Mouse (Mus musculus): ENCODE measurements around the gene Dpf1. TPM values are rescaled to one million over a fixed set of nuclear protein-coding genes. Genes with fewer than 3 reads are reported as not detected.

Dpf1 gene
- polyA plus RNA-seq, 1 experiment from 2014 or later: 105 TPM

GRCm38 (mm10) chr7:29337766-29338165 is 34.0 kb downstream of the Dpf1 start:
- WGBS: 96% methylated on average over 2 of the region's 2 CpGs
- no peaks in the 10 kb centered on the region for H3K27me3 ChIP-seq (replicated peaks)
- no peaks in the 10 kb centered on the region; the same call in 1 of the 2 replicates for H3K4me1 ChIP-seq
- H3K27ac ChIP-seq: no peak overlapping the region
- no peak overlapping the region for H3K4me3 ChIP-seq
- H3K36me3 ChIP-seq: peaks cover 6% of the 10 kb centered on the region
- ATAC-seq (ENCODE audit: low FRiP score, low read depth): no peak
- no peak overlapping the region for H3K9ac ChIP-seq
- no peak overlapping the region for H3K4me2 ChIP-seq (replicated peaks)
- no peaks in the 10 kb centered on the region for H3K9me3 ChIP-seq

GRCm38 (mm10) chr7:29338351-29338919 is 34.7 kb downstream of the Dpf1 start:
- no peak overlapping the region for H3K27ac ChIP-seq
- no peaks in the 10 kb centered on the region; the same call in 1 of the 2 replicates for H3K4me1 ChIP-seq
- no peak overlapping the region for H3K4me3 ChIP-seq
- H3K9me3 ChIP-seq: no peaks in the 10 kb centered on the region
- H3K4me2 ChIP-seq (replicated peaks): no peak overlapping the region
- peaks cover 6% of the 10 kb centered on the region for H3K36me3 ChIP-seq
- no peak for ATAC-seq (ENCODE audit: low FRiP score, low read depth)
- WGBS: 86% methylated on average over 9 of the region's 9 CpGs
- H3K27me3 ChIP-seq (replicated peaks): no peaks in the 10 kb centered on the region
- no peak overlapping the region for H3K9ac ChIP-seq

- Histone ChIP-seq H3K4me2 (replicated peaks) (no peak overlapping the region), H3K4me3 (no peak overlapping the region), H3K27ac (no peak overlapping the region), H3K36me3 (peaks cover 6% of the 10 kb centered on the region), H3K27me3 (replicated peaks) (no peaks in the 10 kb centered on the region), H3K9ac (no peak overlapping the region), H3K4me1 (no peaks in the 10 kb centered on the region; the same call in 1 of the 2 replicates), H3K9me3 (no peaks in the 10 kb centered on the region)
- ATAC-seq (ENCODE audit: low FRiP score, low read depth): no peak
- 81% methylated on average over 14 of the region's 14 CpGs for WGBS
Measured at GRCm38 (mm10) chr7:29338984-29339679, 35.4 kb downstream of the Dpf1 start.

GRCm38 (mm10) chr7:29340247-29340646 is 36.5 kb downstream of the Dpf1 start:
- H3K4me3 ChIP-seq: no peak overlapping the region
- no peak overlapping the region for H3K4me2 ChIP-seq (replicated peaks)
- H3K9me3 ChIP-seq: no peaks in the 10 kb centered on the region
- H3K9ac ChIP-seq: no peak overlapping the region
- no peak for ATAC-seq (ENCODE audit: low FRiP score, low read depth)
- no peaks in the 10 kb centered on the region; the same call in 1 of the 2 replicates for H3K4me1 ChIP-seq
- peaks cover 6% of the 10 kb centered on the region for H3K36me3 ChIP-seq
- 91% methylated on average over 9 of the region's 9 CpGs for WGBS
- no peak overlapping the region for H3K27ac ChIP-seq
- H3K27me3 ChIP-seq (replicated peaks): no peaks in the 10 kb centered on the region

GRCm38 (mm10) chr7:29340838-29341237 is 37.1 kb downstream of the Dpf1 start:
- Histone ChIP-seq H3K27me3 (replicated peaks) (no peaks in the 10 kb centered on the region), H3K27ac (no peak overlapping the region)
- ATAC-seq (ENCODE audit: low FRiP score, low read depth): no peak

GRCm38 (mm10) chr7:29341722-29342121 is 38.0 kb downstream of the Dpf1 start:
- peaks cover 6% of the 10 kb centered on the region for H3K36me3 ChIP-seq
- H3K4me3 ChIP-seq: no peak overlapping the region
- H3K4me1 ChIP-seq: no peaks in the 10 kb centered on the region; the same call in 1 of the 2 replicates
- H3K27me3 ChIP-seq (replicated peaks): no peaks in the 10 kb centered on the region
- no peak overlapping the region for H3K4me2 ChIP-seq (replicated peaks)
- H3K27ac ChIP-seq: no peak overlapping the region
- no peaks in the 10 kb centered on the region for H3K9me3 ChIP-seq
- ATAC-seq (ENCODE audit: low FRiP score, low read depth): no peak
- H3K9ac ChIP-seq: no peak overlapping the region
- WGBS: 65% methylated on average over 12 of the region's 12 CpGs

More at GRCm38 (mm10) chr7:29340838-29341237, 37.1 kb downstream of the Dpf1 start:
- no peak overlapping the region for H3K4me2 ChIP-seq (replicated peaks)
- H3K4me3 ChIP-seq: no peak overlapping the region
- peaks cover 6% of the 10 kb centered on the region for H3K36me3 ChIP-seq
- no peaks in the 10 kb centered on the region for H3K9me3 ChIP-seq
- no peak overlapping the region for H3K9ac ChIP-seq
- no peaks in the 10 kb centered on the region; the same call in 1 of the 2 replicates for H3K4me1 ChIP-seq
- 93% methylated on average over 8 of the region's 8 CpGs for WGBS

GRCm38 (mm10) chr7:29342489-29343092 is 38.8 kb downstream of the Dpf1 start:
- H3K27me3 ChIP-seq (replicated peaks): no peaks in the 10 kb centered on the region
- no peak for ATAC-seq (ENCODE audit: low FRiP score, low read depth)
- H3K4me3 ChIP-seq: no peak overlapping the region
- no peak overlapping the region for H3K27ac ChIP-seq
- H3K36me3 ChIP-seq: peaks cover 10% of the 10 kb centered on the region
- H3K9ac ChIP-seq: no peak overlapping the region
- 61% methylated on average over 8 of the region's 8 CpGs for WGBS
- H3K4me2 ChIP-seq (replicated peaks): no peak overlapping the region
- H3K4me1 ChIP-seq: no peaks in the 10 kb centered on the region; the same call in 1 of the 2 replicates
- H3K9me3 ChIP-seq: no peaks in the 10 kb centered on the region

GRCm38 (mm10) chr7:29343746-29344145 is 40.0 kb downstream of the Dpf1 start:
- Histone ChIP-seq H3K4me2 (replicated peaks) (no peak overlapping the region), H3K36me3 (peaks cover 14% of the 10 kb centered on the region), H3K4me1 (no peaks in the 10 kb centered on the region; the same call in 1 of the 2 replicates), H3K9ac (no peak overlapping the region), H3K27me3 (replicated peaks) (no peaks in the 10 kb centered on the region), H3K4me3 (no peak overlapping the region), H3K9me3 (no peaks in the 10 kb centered on the region), H3K27ac (no peak overlapping the region)
- ATAC-seq (ENCODE audit: low FRiP score, low read depth): no peak
- WGBS: 91% methylated on average over 7 of the region's 7 CpGs

- Histone ChIP-seq H3K27me3 (replicated peaks) (no peaks in the 10 kb centered on the region), H3K9ac (no peak overlapping the region), H3K4me3 (no peak overlapping the region), H3K27ac (no peak overlapping the region), H3K4me1 (no peaks in the 10 kb centered on the region; the same call in 1 of the 2 replicates), H3K9me3 (no peaks in the 10 kb centered on the region), H3K36me3 (peaks cover 20% of the 10 kb centered on the region), H3K4me2 (replicated peaks) (no peak overlapping the region)
- 68% methylated on average over 4 of the region's 4 CpGs for WGBS
- ATAC-seq (ENCODE audit: low FRiP score, low read depth): no peak
Measured at GRCm38 (mm10) chr7:29345534-29345933, 41.8 kb downstream of the Dpf1 start.

- H3K27me3 ChIP-seq (replicated peaks): no peaks in the 10 kb centered on the region
- no peak overlapping the region for H3K4me3 ChIP-seq
- H3K27ac ChIP-seq: no peak overlapping the region
- no peaks in the 10 kb centered on the region; the same call in 1 of the 2 replicates for H3K4me1 ChIP-seq
- WGBS: 71% methylated on average over 3 of the region's 3 CpGs
- H3K36me3 ChIP-seq: peaks cover 26% of the 10 kb centered on the region
- no peaks in the 10 kb centered on the region for H3K9me3 ChIP-seq
- ATAC-seq (ENCODE audit: low FRiP score, low read depth): no peak
- no peak overlapping the region for H3K4me2 ChIP-seq (replicated peaks)
- no peak overlapping the region for H3K9ac ChIP-seq
Measured at GRCm38 (mm10) chr7:29346212-29346611, 42.5 kb downstream of the Dpf1 start.

GRCm38 (mm10) chr7:29350489-29350888 is 46.7 kb downstream of the Dpf1 start:
- H3K27ac ChIP-seq: no peak overlapping the region
- no peak for ATAC-seq (ENCODE audit: low FRiP score, low read depth)
- H3K9ac ChIP-seq: no peak overlapping the region
- no peaks in the 10 kb centered on the region for H3K27me3 ChIP-seq (replicated peaks)
- H3K4me2 ChIP-seq (replicated peaks): no peak overlapping the region
- 85% methylated on average over 10 of the region's 10 CpGs for WGBS
- no peaks in the 10 kb centered on the region for H3K4me1 ChIP-seq
- no peak overlapping the region for H3K4me3 ChIP-seq
- no peaks in the 10 kb centered on the region for H3K9me3 ChIP-seq
- peaks cover 38% of the 10 kb centered on the region for H3K36me3 ChIP-seq

GRCm38 (mm10) chr7:29352246-29352645 is 48.5 kb downstream of the Dpf1 start:
- Histone ChIP-seq H3K4me1 (no peaks in the 10 kb centered on the region), H3K27ac (no peak overlapping the region), H3K36me3 (peaks cover 43% of the 10 kb centered on the region), H3K27me3 (replicated peaks) (no peaks in the 10 kb centered on the region), H3K9ac (no peak overlapping the region), H3K4me3 (no peak overlapping the region), H3K9me3 (no peaks in the 10 kb centered on the region), H3K4me2 (replicated peaks) (no peak overlapping the region)
- ATAC-seq (ENCODE audit: low FRiP score, low read depth): no peak
- WGBS: 89% methylated on average over 8 of the region's 8 CpGs
